Mouse (Mus musculus) intestine, embryonic 16.5 days (tissue): ENCODE data around the gene Nop2. TPM values are rescaled to one million over a fixed set of nuclear protein-coding genes. Genes with fewer than 3 reads are reported as not detected.

ENCODE experiments used
- ATAC-seq: fragments of 200-750 bp; cut with Nextera tagmentation; 2 replicates; pipeline ENCODE4 v1.8.0; 2017; ENCODE audit warnings: moderate TSS enrichment, moderate library complexity
- H3K27ac ChIP-seq: fragments of 300-500 bp; sonication (generic); 2 replicates; pipeline ENCODE4 v1.5.1; 2014; ENCODE audit warnings: mild to moderate bottlenecking, low read length
- H3K27me3 ChIP-seq: fragments of 300-500 bp; sonication (generic); replicated peaks from 2 replicates; pipeline ENCODE4 v1.6.1; 2014; ENCODE audit warnings: low read length, control low read depth, mixed read lengths; ENCODE audit not compliant: control insufficient read depth, insufficient read depth
- H3K36me3 ChIP-seq: fragments of 300-500 bp; sonication (generic); 2 replicates; pipeline ENCODE4 v1.6.1; 2014; ENCODE audit warnings: low read length, control low read depth; ENCODE audit not compliant: control insufficient read depth, insufficient read depth
- H3K4me1 ChIP-seq: fragments of 300-500 bp; sonication (generic); 2 replicates; pipeline ENCODE4 v1.6.1; 2014; ENCODE audit warnings: low read length, control low read depth, mixed read lengths; ENCODE audit not compliant: control insufficient read depth, insufficient read depth
- H3K4me2 ChIP-seq: fragments of 300-500 bp; sonication (generic); 2 replicates; pipeline ENCODE4 v1.6.1; 2014; ENCODE audit warnings: low read depth, low read length, control low read depth
- H3K4me3 ChIP-seq: fragments of 300-500 bp; sonication (generic); 2 replicates; pipeline ENCODE4 v1.5.1; 2014; ENCODE audit warnings: mild to moderate bottlenecking, low read length
- H3K9ac ChIP-seq: fragments of 300-500 bp; sonication (generic); 2 replicates; pipeline ENCODE4 v1.6.1; 2014; ENCODE audit warnings: low read depth, low read length
- H3K9me3 ChIP-seq: fragments of 300-500 bp; sonication (generic); 2 replicates; pipeline ENCODE4 v1.6.1; 2016; ENCODE audit warnings: low read length, control low read depth; ENCODE audit not compliant: control insufficient read depth
- WGBS: fragments of 180-500 bp; shearing (Covaris S2); extraction: QIAGEN DNeasy Blood & Tissue Kit; methylation state at CpG from one replicate; pipeline ENCODE4 v1.1.7; 2014; 5-methylcytosine and 5-hydroxymethylcytosine counted together
- polyA plus RNA-seq: library from polyadenylated mRNA; unstranded; fragments of >200 nt; fragmentation: Nextera tagmentation; extraction: Ambion mirVana; gene quantifications from 2 replicates; pipeline ENCODE4 v1.2.1, GENCODE M21; 2015

Gene Nop2
- polyA plus RNA-seq, result 59.5 and 66.8 TPM in 2 replicates

GRCm38 (mm10) chr6:125131302-125132156 is at the start of gene Nop2:
Gene Nop2 (plus strand): TSS chr6:125131909.
- no peaks in the 10 kb centered on the region for H3K9me3 ChIP-seq
- ATAC-seq, result peak; percentile 95
- H3K4me1 ChIP-seq, result peaks cover 9% of the 10 kb centered on the region
- H3K27ac ChIP-seq, result peak within 1 kb of the TSS; percentile 88
- H3K4me2 ChIP-seq, result peak within 1 kb of the TSS; percentile 76
- no peaks in the 10 kb centered on the region for H3K27me3 ChIP-seq
- peak within 1 kb of the TSS; percentile 96 for H3K4me3 ChIP-seq
- under 1% methylated on average over 66 of the region's 66 CpGs for WGBS
- peak within 1 kb of the TSS; percentile 80 for H3K9ac ChIP-seq
- H3K36me3 ChIP-seq, result peaks cover 21% of the 10 kb centered on the region

- H3K9me3 ChIP-seq, result no peaks in the 10 kb centered on the region
- no peak overlapping the region for H3K4me3 ChIP-seq
- H3K4me1 ChIP-seq, result peaks cover 20% of the 10 kb centered on the region
- no peak overlapping the region for H3K4me2 ChIP-seq
- ATAC-seq, result no peak
- no peaks in the 10 kb centered on the region for H3K27me3 ChIP-seq
- H3K36me3 ChIP-seq, result no peaks in the 10 kb centered on the region
- H3K9ac ChIP-seq, result no peak overlapping the region
- no peak overlapping the region for H3K27ac ChIP-seq
- WGBS, result 80% methylated on average over 7 of the region's 7 CpGs
These were observed 48.8 kb upstream of the Nop2 start for GRCm38 (mm10) chr6:125082801-125083386.

DNA sequence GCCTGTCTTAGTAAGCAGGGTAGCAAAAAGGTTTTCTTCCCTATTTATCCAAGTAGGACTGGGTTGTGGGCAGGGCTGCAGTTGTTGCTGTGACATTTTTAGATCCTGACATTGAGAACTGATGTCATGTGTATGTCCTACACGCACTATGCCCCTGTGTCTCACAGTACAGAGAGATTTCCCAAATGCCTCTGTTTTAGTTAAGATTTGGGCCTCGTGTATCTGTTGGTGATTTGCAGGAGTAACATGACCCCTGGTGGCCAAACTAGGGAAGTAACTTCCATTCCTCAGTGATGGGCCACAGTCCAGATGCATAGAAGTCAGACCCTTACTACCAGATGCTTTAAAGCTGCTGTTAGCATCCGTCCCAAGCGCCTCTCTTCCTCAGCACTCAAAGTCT is 47.3 kb upstream of the Nop2 start:
- 0 out of 2 replicates have a peak overlapping the region, but pooled peaks have one; percentile 10 for H3K9ac ChIP-seq
- peaks cover 30% of the 10 kb centered on the region for H3K4me1 ChIP-seq
- no peak overlapping the region for H3K27ac ChIP-seq
- WGBS, result 5% methylated on average over 4 of the region's 4 CpGs
- H3K27me3 ChIP-seq, result no peaks in the 10 kb centered on the region
- H3K36me3 ChIP-seq, result no peaks in the 10 kb centered on the region
- no peak overlapping the region for H3K4me3 ChIP-seq
- no peak overlapping the region for H3K4me2 ChIP-seq
- no peaks in the 10 kb centered on the region for H3K9me3 ChIP-seq
- 0 out of 2 replicates have a peak, but pooled peaks have one; percentile 2 for ATAC-seq

GRCm38 (mm10) chr6:125087937-125088336 is 43.8 kb upstream of the Nop2 start:
- ATAC-seq, result no peak
- 80% methylated on average over 3 of the region's 3 CpGs for WGBS

DNA sequence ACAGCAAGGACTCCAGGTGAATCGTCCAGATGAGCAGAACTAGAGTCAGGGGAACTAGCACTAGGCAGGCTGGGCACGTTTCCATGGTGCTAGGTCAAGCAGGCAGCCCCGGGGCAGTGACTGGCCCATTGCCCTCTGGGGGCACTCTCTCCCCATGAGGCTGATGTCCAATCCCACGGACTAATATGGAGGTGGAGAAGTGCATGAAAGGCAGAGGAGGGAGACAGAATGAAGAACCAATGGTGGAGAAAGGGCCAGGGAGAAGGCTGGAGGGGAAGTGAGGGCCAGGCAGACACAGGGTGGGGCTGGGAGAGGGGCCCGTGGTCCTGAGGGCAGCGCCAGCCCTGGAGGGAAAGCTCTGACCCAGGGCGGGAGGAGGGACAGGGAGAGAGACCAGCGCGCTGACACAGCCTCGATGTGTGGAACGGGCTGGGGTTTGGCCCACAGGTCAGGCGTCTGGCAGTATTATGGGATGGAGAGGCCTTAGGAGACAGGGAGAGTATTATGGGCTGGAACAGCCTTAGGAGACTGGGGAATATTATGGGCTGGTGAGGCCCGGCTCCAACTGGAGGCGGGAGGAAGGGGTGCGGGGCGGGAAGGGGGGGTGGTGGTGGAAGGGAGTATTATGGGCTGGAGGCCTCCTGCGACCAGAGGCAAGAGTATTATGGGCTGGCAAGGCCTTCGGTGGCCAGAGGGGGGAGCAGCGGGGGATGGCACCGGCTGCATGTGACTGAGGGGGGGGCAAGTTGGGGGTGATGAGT is 43.0 kb upstream of the Nop2 start:
- WGBS, result 2% methylated on average over 20 of the region's 20 CpGs
- Histone ChIP-seq H3K27ac (peak overlapping the region; percentile 96), H3K27me3 (no peaks in the 10 kb centered on the region), H3K4me2 (peak overlapping the region; percentile 55), H3K9me3 (no peaks in the 10 kb centered on the region), H3K36me3 (no peaks in the 10 kb centered on the region), H3K4me1 (peaks cover 30% of the 10 kb centered on the region), H3K4me3 (peak overlapping the region; percentile 33), H3K9ac (peak overlapping the region; percentile 65)
- ATAC-seq, result peak; percentile 79

More at GRCm38 (mm10) chr6:125087937-125088336, 43.8 kb upstream of the Nop2 start:
- no peak overlapping the region for H3K9ac ChIP-seq
- peaks cover 30% of the 10 kb centered on the region for H3K4me1 ChIP-seq
- no peaks in the 10 kb centered on the region for H3K9me3 ChIP-seq
- H3K4me2 ChIP-seq, result no peak overlapping the region
- peak overlapping the region; percentile 96; the same call in 1 of the 2 replicates for H3K27ac ChIP-seq
- H3K4me3 ChIP-seq, result no peak overlapping the region
- no peaks in the 10 kb centered on the region for H3K36me3 ChIP-seq
- H3K27me3 ChIP-seq, result no peaks in the 10 kb centered on the region

DNA sequence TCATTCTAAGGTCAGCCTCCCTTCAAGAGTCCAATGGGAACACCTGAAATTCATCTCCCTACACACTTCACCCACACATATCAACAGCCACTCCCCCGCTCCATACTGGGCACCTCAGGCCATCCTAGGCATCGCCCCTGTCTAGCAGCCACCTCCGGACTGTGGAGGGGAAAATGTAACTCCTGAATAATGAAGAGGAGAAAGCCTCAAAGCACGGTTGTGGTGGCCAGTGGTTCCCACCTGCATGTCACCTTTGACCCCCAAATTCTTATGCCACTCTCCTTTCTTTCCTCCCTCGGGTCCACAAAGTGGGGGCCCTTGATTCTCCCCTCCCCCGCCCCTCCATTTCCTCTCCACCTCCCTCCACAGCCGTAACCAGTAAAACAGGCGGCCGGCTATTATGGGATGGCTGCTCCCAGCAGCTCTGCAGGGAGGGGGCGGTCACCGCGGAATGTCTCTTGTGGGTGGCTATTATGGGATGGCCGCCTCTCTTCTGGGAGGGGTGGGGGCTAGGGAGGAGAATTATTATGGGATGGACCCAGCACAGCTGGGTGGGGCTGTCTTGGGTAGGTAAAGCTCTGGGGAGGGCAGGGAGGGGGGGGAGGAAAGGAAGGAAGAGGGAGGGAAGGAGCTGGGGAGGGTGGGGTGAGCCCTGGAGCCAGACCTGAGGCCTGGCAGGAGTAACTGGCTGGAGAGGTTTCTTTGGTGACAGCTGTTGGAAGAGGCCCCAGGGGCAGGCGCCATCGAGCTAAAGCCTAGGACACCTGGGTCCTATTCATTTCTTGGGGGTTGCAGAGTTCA is 42.0 kb upstream of the Nop2 start:
- H3K4me2 ChIP-seq, result peak overlapping the region; percentile 55
- ATAC-seq, result peak; percentile 73
- no peaks in the 10 kb centered on the region for H3K36me3 ChIP-seq
- 3% methylated on average over 15 of the region's 15 CpGs for WGBS
- peak overlapping the region; percentile 33 for H3K4me3 ChIP-seq
- no peaks in the 10 kb centered on the region for H3K27me3 ChIP-seq
- H3K9me3 ChIP-seq, result no peaks in the 10 kb centered on the region
- H3K4me1 ChIP-seq, result peaks cover 24% of the 10 kb centered on the region
- peak overlapping the region; percentile 65 for H3K9ac ChIP-seq
- peak overlapping the region; percentile 96 for H3K27ac ChIP-seq

- H3K9ac ChIP-seq, result peak overlapping the region; percentile 65
- no peak overlapping the region; the same call in 1 of the 2 replicates for H3K4me3 ChIP-seq
- H3K4me2 ChIP-seq, result peak overlapping the region; percentile 55
- ATAC-seq, result no peak
- no peaks in the 10 kb centered on the region for H3K9me3 ChIP-seq
- peaks cover 24% of the 10 kb centered on the region for H3K4me1 ChIP-seq
- whole genome bisulfite sequencing, result 46% methylated on average over 10 of the region's 10 CpGs
- peak overlapping the region; percentile 96 for H3K27ac ChIP-seq
- H3K36me3 ChIP-seq, result no peaks in the 10 kb centered on the region
- H3K27me3 ChIP-seq, result no peaks in the 10 kb centered on the region
These were observed 41.2 kb upstream of the Nop2 start for GRCm38 (mm10) chr6:125090341-125091085.

GRCm38 (mm10) chr6:125092372-125092771 is 39.3 kb upstream of the Nop2 start:
- WGBS, result 89% methylated on average over 5 of the region's 5 CpGs
- peaks cover 24% of the 10 kb centered on the region for H3K4me1 ChIP-seq
- ATAC-seq, result no peak
- H3K9me3 ChIP-seq, result no peaks in the 10 kb centered on the region
- H3K36me3 ChIP-seq, result no peaks in the 10 kb centered on the region
- H3K4me2 ChIP-seq, result no peak overlapping the region
- H3K27ac ChIP-seq, result no peak overlapping the region
- no peaks in the 10 kb centered on the region for H3K27me3 ChIP-seq
- H3K4me3 ChIP-seq, result no peak overlapping the region
- no peak overlapping the region for H3K9ac ChIP-seq
